Mouse (Mus musculus): ENCODE measurements at regions not wholly inside any gene's neighbourhood (a gene's known extent, or its start where the extent isn't known, plus 50 kb on each side); places are given as distances from the start of the nearest gene placed in this dataset.

- no peak for ATAC-seq (replicated peaks; ENCODE audit: insufficient number of reproducible peaks, low FRiP score, low TSS enrichment, poor library complexity, severe bottlenecking)
Measured at GRCm38 (mm10) chr5:45076347-45076890, 276.9 kb upstream of the Ldb2 start.

GRCm38 (mm10) chr5:45075195-45075594 is 275.7 kb upstream of the Ldb2 start:
- no peak for ATAC-seq (replicated peaks; ENCODE audit: insufficient number of reproducible peaks, low FRiP score, low TSS enrichment, poor library complexity, severe bottlenecking)

GRCm38 (mm10) chr5:45072529-45072928 is 273.0 kb upstream of the Ldb2 start:
- ATAC-seq (replicated peaks; ENCODE audit: insufficient number of reproducible peaks, low FRiP score, low TSS enrichment, poor library complexity, severe bottlenecking) = no peak

GRCm38 (mm10) chr5:45065917-45066699 is 266.6 kb upstream of the Ldb2 start:
- ATAC-seq (replicated peaks; ENCODE audit: insufficient number of reproducible peaks, low FRiP score, low TSS enrichment, poor library complexity, severe bottlenecking) = no peak

GRCm38 (mm10) chr5:45062567-45062966 is 263.1 kb upstream of the Ldb2 start:
- no peak for ATAC-seq (replicated peaks; ENCODE audit: insufficient number of reproducible peaks, low FRiP score, low TSS enrichment, poor library complexity, severe bottlenecking)

GRCm38 (mm10) chr5:45055276-45055959 is 255.9 kb upstream of the Ldb2 start:
- no peak for ATAC-seq (replicated peaks; ENCODE audit: insufficient number of reproducible peaks, low FRiP score, low TSS enrichment, poor library complexity, severe bottlenecking)

GRCm38 (mm10) chr5:45049410-45049809 is 249.9 kb upstream of the Ldb2 start:
- ATAC-seq (replicated peaks; ENCODE audit: insufficient number of reproducible peaks, low FRiP score, low TSS enrichment, poor library complexity, severe bottlenecking) = no peak

- no peak for ATAC-seq (replicated peaks; ENCODE audit: insufficient number of reproducible peaks, low FRiP score, low TSS enrichment, poor library complexity, severe bottlenecking)
Measured at GRCm38 (mm10) chr5:45042914-45043313, 243.4 kb upstream of the Ldb2 start.

GRCm38 (mm10) chr5:45036430-45036829 is 236.9 kb upstream of the Ldb2 start:
- no peak for ATAC-seq (replicated peaks; ENCODE audit: insufficient number of reproducible peaks, low FRiP score, low TSS enrichment, poor library complexity, severe bottlenecking)

- ATAC-seq (replicated peaks; ENCODE audit: insufficient number of reproducible peaks, low FRiP score, low TSS enrichment, poor library complexity, severe bottlenecking) = no peak
Measured at GRCm38 (mm10) chr5:45033146-45033545, 233.7 kb upstream of the Ldb2 start.

- ATAC-seq (replicated peaks; ENCODE audit: insufficient number of reproducible peaks, low FRiP score, low TSS enrichment, poor library complexity, severe bottlenecking) = no peak
Measured at GRCm38 (mm10) chr5:45027876-45028275, 228.4 kb upstream of the Ldb2 start.

GRCm38 (mm10) chr5:45025383-45025782 is 225.9 kb upstream of the Ldb2 start:
- no peak for ATAC-seq (replicated peaks; ENCODE audit: insufficient number of reproducible peaks, low FRiP score, low TSS enrichment, poor library complexity, severe bottlenecking)

GRCm38 (mm10) chr5:45007930-45008329 is 208.4 kb upstream of the Ldb2 start:
- no peak for ATAC-seq (replicated peaks; ENCODE audit: insufficient number of reproducible peaks, low FRiP score, low TSS enrichment, poor library complexity, severe bottlenecking)

GRCm38 (mm10) chr5:45000996-45001395 is 201.5 kb upstream of the Ldb2 start:
- no peak for ATAC-seq (replicated peaks; ENCODE audit: insufficient number of reproducible peaks, low FRiP score, low TSS enrichment, poor library complexity, severe bottlenecking)

GRCm38 (mm10) chr5:44999032-44999431 is 199.6 kb upstream of the Ldb2 start:
- ATAC-seq (replicated peaks; ENCODE audit: insufficient number of reproducible peaks, low FRiP score, low TSS enrichment, poor library complexity, severe bottlenecking) = no peak

- ATAC-seq (replicated peaks; ENCODE audit: insufficient number of reproducible peaks, low FRiP score, low TSS enrichment, poor library complexity, severe bottlenecking) = no peak
Measured at GRCm38 (mm10) chr5:44975456-44976195, 176.1 kb upstream of the Ldb2 start.

- no peak for ATAC-seq (replicated peaks; ENCODE audit: insufficient number of reproducible peaks, low FRiP score, low TSS enrichment, poor library complexity, severe bottlenecking)
Measured at GRCm38 (mm10) chr5:44943023-44943921, 143.8 kb upstream of the Ldb2 start.

- ATAC-seq (replicated peaks; ENCODE audit: insufficient number of reproducible peaks, low FRiP score, low TSS enrichment, poor library complexity, severe bottlenecking) = no peak
Measured at GRCm38 (mm10) chr5:44942575-44942974, 143.1 kb upstream of the Ldb2 start.
